Mouse (Mus musculus): ENCODE results near the gene Sap30bp.

- no peak for TF ChIP-seq CTCF (IDR thresholded peaks at IDR 0.05 in 2 of 3, conservative IDR thresholded peaks at IDR 0.05 in 1 of 3; ENCODE audit: control insufficient read depth in 1 of 3, insufficient read depth in 1 of 3, low read depth in 2 of 3, low read length in 3 of 3, poor library complexity in 1 of 3, severe bottlenecking in 1 of 3)
- TF ChIP-seq NELFE (IDR thresholded peaks at IDR 0.05; ENCODE audit: low read depth, low read length), result no peak
- no peak for TF ChIP-seq POLR2A (IDR thresholded peaks at IDR 0.05; ENCODE audit: control insufficient read depth in 1 of 2, insufficient read depth in 1 of 2, low read depth in 1 of 2, low read length in 2 of 2, poor library complexity in 1 of 2)
- no peak for TF ChIP-seq MXI1 (IDR thresholded peaks at IDR 0.05; ENCODE audit: low read depth, low read length)
These were observed 45.1 kb upstream of the Sap30bp start for GRCm38 (mm10) chr11:115888020-115888419.

Data from MEL (cell line).